Mouse (Mus musculus): ENCODE measurements around the gene Prkar1a. TPM values are rescaled to one million over a fixed set of nuclear protein-coding genes. Genes with fewer than 3 reads are reported as not detected.

The Prkar1a gene
- polyA plus RNA-seq, 1 experiment from 2014 or later = 291 TPM

- 82% methylated on average over 8 of the region's 8 CpGs for WGBS
- H3K4me1 ChIP-seq = peaks cover 3% of the 10 kb centered on the region; the same call in 1 of the 2 replicates
- H3K27me3 ChIP-seq (replicated peaks) = no peaks in the 10 kb centered on the region
- H3K4me2 ChIP-seq = no peak overlapping the region
- H3K9me3 ChIP-seq = no peaks in the 10 kb centered on the region
- no peak overlapping the region for H3K4me3 ChIP-seq (replicated peaks)
- ATAC-seq (ENCODE audit: insufficient read depth, low FRiP score, low read depth) = no peak
- H3K36me3 ChIP-seq = peaks cover 37% of the 10 kb centered on the region
- H3K9ac ChIP-seq = no peak overlapping the region
- no peak overlapping the region for H3K27ac ChIP-seq
These were observed 19.0 kb downstream of the Prkar1a start for GRCm38 (mm10) chr11:109668115-109668725.

- peaks cover 3% of the 10 kb centered on the region; the same call in 1 of the 2 replicates for H3K4me1 ChIP-seq
- no peaks in the 10 kb centered on the region for H3K27me3 ChIP-seq (replicated peaks)
- H3K4me3 ChIP-seq (replicated peaks) = no peak overlapping the region
- H3K9ac ChIP-seq = no peak overlapping the region
- no peaks in the 10 kb centered on the region for H3K9me3 ChIP-seq
- H3K27ac ChIP-seq = no peak overlapping the region
- H3K4me2 ChIP-seq = no peak overlapping the region
- WGBS = 85% methylated on average over 8 of the region's 8 CpGs
- peaks cover 28% of the 10 kb centered on the region for H3K36me3 ChIP-seq
- ATAC-seq (ENCODE audit: insufficient read depth, low FRiP score, low read depth) = no peak
These were observed 20.0 kb downstream of the Prkar1a start for GRCm38 (mm10) chr11:109669149-109669708.

- Histone ChIP-seq H3K4me3 (replicated peaks) (no peak overlapping the region), H3K27ac (peak overlapping the region; percentile 28; the same call in 1 of the 2 replicates), H3K9ac (no peak overlapping the region), H3K27me3 (replicated peaks) (no peaks in the 10 kb centered on the region), H3K36me3 (peaks cover 21% of the 10 kb centered on the region), H3K9me3 (no peaks in the 10 kb centered on the region), H3K4me1 (peaks cover 3% of the 10 kb centered on the region; the same call in 1 of the 2 replicates), H3K4me2 (no peak overlapping the region)
- 52% methylated on average over 14 of the region's 14 CpGs for WGBS
- peak; percentile 27; the same call in 1 of the 2 replicates for ATAC-seq (ENCODE audit: insufficient read depth, low FRiP score, low read depth)
These were observed 21.1 kb downstream of the Prkar1a start for GRCm38 (mm10) chr11:109670026-109670916.

- no peak overlapping the region for H3K9ac ChIP-seq
- H3K4me2 ChIP-seq = no peak overlapping the region
- H3K27me3 ChIP-seq (replicated peaks) = no peaks in the 10 kb centered on the region
- 0 out of 2 replicates have a peak overlapping the region, but pooled peaks have one; percentile 28 for H3K27ac ChIP-seq
- no peaks in the 10 kb centered on the region for H3K9me3 ChIP-seq
- peaks cover 16% of the 10 kb centered on the region for H3K36me3 ChIP-seq
- H3K4me1 ChIP-seq = peaks cover 3% of the 10 kb centered on the region; the same call in 1 of the 2 replicates
- 69% methylated on average over 6 of the region's 6 CpGs for WGBS
- H3K4me3 ChIP-seq (replicated peaks) = no peak overlapping the region
- peak; percentile 36; the same call in 1 of the 2 replicates for ATAC-seq (ENCODE audit: insufficient read depth, low FRiP score, low read depth)
These were observed 22.2 kb downstream of the Prkar1a start for GRCm38 (mm10) chr11:109671136-109672020.

GRCm38 (mm10) chr11:109672021-109672324 lies 22.8 kb downstream of the Prkar1a start:
- no peak for ATAC-seq (ENCODE audit: insufficient read depth, low FRiP score, low read depth)
- Histone ChIP-seq H3K4me2 (no peak overlapping the region), H3K27me3 (replicated peaks) (no peaks in the 10 kb centered on the region), H3K9me3 (no peaks in the 10 kb centered on the region), H3K4me1 (peaks cover 3% of the 10 kb centered on the region; the same call in 1 of the 2 replicates), H3K27ac (no peak overlapping the region), H3K4me3 (replicated peaks) (no peak overlapping the region), H3K9ac (no peak overlapping the region), H3K36me3 (peaks cover 14% of the 10 kb centered on the region)
- 85% methylated on average over 5 of the region's 5 CpGs for WGBS

- H3K4me3 ChIP-seq (replicated peaks) = no peak overlapping the region
- no peak overlapping the region for H3K4me2 ChIP-seq
- H3K36me3 ChIP-seq = peaks cover 10% of the 10 kb centered on the region
- no peaks in the 10 kb centered on the region for H3K27me3 ChIP-seq (replicated peaks)
- 87% methylated on average over 8 of the region's 8 CpGs for WGBS
- H3K9me3 ChIP-seq = no peaks in the 10 kb centered on the region
- ATAC-seq (ENCODE audit: insufficient read depth, low FRiP score, low read depth) = no peak
- no peak overlapping the region for H3K9ac ChIP-seq
- peaks cover 3% of the 10 kb centered on the region; the same call in 1 of the 2 replicates for H3K4me1 ChIP-seq
- no peak overlapping the region for H3K27ac ChIP-seq
These were observed 23.2 kb downstream of the Prkar1a start for GRCm38 (mm10) chr11:109672396-109672795.

GRCm38 (mm10) chr11:109672881-109673739 lies 23.9 kb downstream of the Prkar1a start:
- Histone ChIP-seq H3K4me1 (peaks cover 3% of the 10 kb centered on the region; the same call in 1 of the 2 replicates), H3K4me2 (no peak overlapping the region)
- WGBS = 65% methylated on average over 21 of the region's 21 CpGs

GRCm38 (mm10) chr11:109673741-109674140 lies 24.5 kb downstream of the Prkar1a start:
- Histone ChIP-seq H3K4me3 (replicated peaks) (no peak overlapping the region), H3K27ac (no peak overlapping the region), H3K4me1 (peaks cover 3% of the 10 kb centered on the region; the same call in 1 of the 2 replicates), H3K4me2 (no peak overlapping the region), H3K9me3 (no peaks in the 10 kb centered on the region), H3K36me3 (no peaks in the 10 kb centered on the region), H3K9ac (no peak overlapping the region), H3K27me3 (replicated peaks) (no peaks in the 10 kb centered on the region)
- ATAC-seq (ENCODE audit: insufficient read depth, low FRiP score, low read depth) = no peak
- 85% methylated on average over 7 of the region's 7 CpGs for WGBS

More at GRCm38 (mm10) chr11:109672881-109673739, 23.9 kb downstream of the Prkar1a start:
- H3K9me3 ChIP-seq = no peaks in the 10 kb centered on the region
- H3K4me3 ChIP-seq (replicated peaks) = no peak overlapping the region
- H3K9ac ChIP-seq = no peak overlapping the region
- ATAC-seq (ENCODE audit: insufficient read depth, low FRiP score, low read depth) = 0 out of 2 replicates have a peak, but pooled peaks have one; percentile 11
- no peaks in the 10 kb centered on the region for H3K27me3 ChIP-seq (replicated peaks)
- H3K27ac ChIP-seq = no peak overlapping the region
- peaks cover 4% of the 10 kb centered on the region; the same call in 1 of the 2 replicates for H3K36me3 ChIP-seq

GRCm38 (mm10) chr11:109674542-109674941 lies 25.3 kb downstream of the Prkar1a start:
- no peak for ATAC-seq (ENCODE audit: insufficient read depth, low FRiP score, low read depth)
- 83% methylated on average over 11 of the region's 11 CpGs for WGBS
- no peak overlapping the region for H3K4me3 ChIP-seq (replicated peaks)

GRCm38 (mm10) chr11:109675208-109675607 lies 26.0 kb downstream of the Prkar1a start:
- 77% methylated on average over 3 of the region's 3 CpGs for WGBS
- no peak for ATAC-seq (ENCODE audit: insufficient read depth, low FRiP score, low read depth)

More at GRCm38 (mm10) chr11:109674542-109674941, 25.3 kb downstream of the Prkar1a start:
- no peaks in the 10 kb centered on the region for H3K36me3 ChIP-seq
- no peak overlapping the region for H3K9ac ChIP-seq
- no peaks in the 10 kb centered on the region for H3K9me3 ChIP-seq
- no peak overlapping the region for H3K4me2 ChIP-seq
- peaks cover 3% of the 10 kb centered on the region; the same call in 1 of the 2 replicates for H3K4me1 ChIP-seq
- H3K27me3 ChIP-seq (replicated peaks) = no peaks in the 10 kb centered on the region
- no peak overlapping the region for H3K27ac ChIP-seq

More at GRCm38 (mm10) chr11:109675208-109675607, 26.0 kb downstream of the Prkar1a start:
- no peak overlapping the region for H3K9ac ChIP-seq
- H3K4me3 ChIP-seq (replicated peaks) = no peak overlapping the region
- no peak overlapping the region for H3K4me2 ChIP-seq
- H3K4me1 ChIP-seq = peaks cover 3% of the 10 kb centered on the region; the same call in 1 of the 2 replicates
- H3K9me3 ChIP-seq = no peaks in the 10 kb centered on the region
- H3K36me3 ChIP-seq = no peaks in the 10 kb centered on the region
- no peak overlapping the region for H3K27ac ChIP-seq
- no peaks in the 10 kb centered on the region for H3K27me3 ChIP-seq (replicated peaks)
